Mouse (Mus musculus) gastrocnemius, postnatal 36 days (tissue): Measurements from ENCODE around the gene Dapk3. TPM values are rescaled to one million over a fixed set of nuclear protein-coding genes. Genes with fewer than 3 reads are reported as not detected.

Experiments used
- DNase-seq, 2 experiments: peaks; one replicate each; pipeline ENCODE4 v3.0.0; 2022
- intact Hi-C: fragments of 180-260 bp; cut with DNase I; formaldehyde crosslinking; loops from one replicate; pipeline ENCODE4 v1.15.1; 2025
- total RNA-seq, 2 experiments: library from RNA; stranded (reverse); gene quantifications; 2 replicates each; pipeline ENCODE4 v1.2.3; 2021

The Dapk3 gene
- total RNA-seq, 2 experiments from 2014 or later, result 21.1 to 23.9 TPM

DNA sequence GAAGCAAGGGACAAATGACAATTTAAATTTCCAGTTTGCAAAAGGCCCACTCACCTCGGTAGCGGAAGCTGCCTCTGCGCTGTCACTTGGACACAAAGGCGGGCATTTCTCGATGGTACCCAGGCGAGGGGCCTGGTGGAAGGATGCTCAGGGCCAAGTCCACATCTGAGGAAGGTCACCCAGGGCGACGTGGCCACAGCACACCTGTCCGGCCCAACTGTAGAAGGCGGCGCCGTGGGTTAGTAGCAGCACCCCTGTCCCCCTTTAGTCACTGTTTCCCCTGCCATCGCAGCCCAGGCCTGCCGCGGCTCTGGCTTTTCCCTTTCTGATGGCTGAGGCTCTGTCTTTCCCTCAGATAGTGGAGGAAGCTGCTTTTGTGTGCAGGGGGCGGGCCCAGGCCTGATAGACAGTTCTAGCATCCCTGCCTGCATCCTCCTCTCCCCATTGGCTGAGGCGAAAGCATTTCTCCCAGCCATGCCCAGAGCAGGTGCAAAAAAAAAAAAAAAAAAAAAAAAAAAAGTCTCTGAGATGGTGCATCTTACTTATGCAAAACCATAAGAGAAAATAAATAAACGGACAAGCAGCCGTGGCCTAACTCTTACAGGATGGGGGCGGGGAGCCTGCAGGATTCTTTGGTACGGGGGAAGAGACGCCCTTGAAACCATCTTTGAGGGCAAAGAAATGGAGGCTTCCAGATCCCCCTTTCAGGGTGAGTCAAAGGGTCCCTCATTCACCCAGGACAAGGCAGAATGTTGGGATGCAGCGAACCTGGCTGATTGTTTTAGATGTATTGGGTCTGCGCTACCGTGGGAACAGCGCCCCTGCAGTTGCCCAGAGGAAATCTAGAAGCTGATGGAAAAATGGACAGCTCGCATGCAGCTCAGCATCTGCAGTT, 47.9 kb downstream of the Dapk3 start, which contains the start of gene Atcay:
Gene Atcay (minus strand): TSS at position 396 of the 895 bp plus-strand sequence.
- DNase-seq, result no peak
- intact Hi-C loops, result loop anchor here (2.0 kb wide), 1 partner anchor 24 kb away; no protein-coding TSS in a partner anchor

DNA sequence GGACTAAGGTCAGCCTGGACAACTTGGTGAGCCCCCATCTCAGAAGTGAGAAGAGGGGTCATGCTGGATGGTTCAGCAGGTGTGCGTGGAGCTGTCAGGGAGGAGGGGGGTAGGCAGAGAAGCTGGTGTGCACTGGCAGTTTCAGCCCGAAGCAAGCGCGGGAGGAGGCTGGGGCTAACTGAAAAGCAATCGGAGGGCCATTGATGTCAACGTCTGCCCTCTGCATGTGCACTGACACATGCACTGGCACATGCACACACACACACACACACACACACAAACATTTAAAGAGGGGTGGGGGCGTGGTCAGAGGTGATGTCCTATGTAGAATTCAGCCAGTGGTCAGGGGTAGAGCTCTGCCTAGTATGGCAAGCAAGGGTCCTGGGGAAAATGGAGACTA, 48.6 kb downstream of the Dapk3 start:
- no peak for DNase-seq
- intact Hi-C loops, result loop anchor here (2.0 kb wide), 1 partner anchor 25 kb away; no protein-coding TSS in a partner anchor

DNA sequence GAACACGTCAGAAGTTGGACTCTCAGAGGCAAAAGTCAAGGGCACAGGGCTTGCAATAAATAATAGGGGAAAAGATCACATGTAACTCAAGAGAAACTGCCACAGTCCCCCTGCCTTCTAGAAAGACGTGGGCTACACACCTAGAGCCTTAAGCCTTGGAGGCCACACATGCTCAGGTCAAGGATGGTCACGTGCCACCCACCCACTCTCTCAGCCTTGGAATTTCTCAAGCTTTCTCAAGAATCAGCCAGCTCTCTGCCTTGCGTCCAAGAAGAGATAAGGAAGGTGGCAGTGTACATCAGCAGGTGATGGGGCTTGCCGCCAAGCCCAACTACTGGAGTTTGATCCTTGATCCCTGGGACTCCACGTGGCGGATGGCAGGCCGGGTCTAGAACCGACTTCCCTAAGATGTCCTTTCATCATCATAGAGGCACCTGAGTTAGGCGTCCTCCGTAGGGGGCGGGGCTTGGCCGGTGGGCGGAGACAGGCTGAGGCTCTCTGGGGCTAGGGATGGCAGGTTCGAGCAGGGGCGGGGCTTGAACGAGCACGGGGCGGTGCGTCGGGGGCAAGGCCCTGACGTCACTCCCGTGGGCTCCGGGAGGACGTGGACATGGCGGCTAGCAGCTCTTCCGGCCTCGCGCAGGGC, 49.9 kb downstream of the Dapk3 start, which contains the start of gene Zfr2:
Gene Zfr2 (plus strand): TSS at position 576 of the 646 bp plus-strand sequence.
- intact Hi-C loops, result no loop called here

DNA sequence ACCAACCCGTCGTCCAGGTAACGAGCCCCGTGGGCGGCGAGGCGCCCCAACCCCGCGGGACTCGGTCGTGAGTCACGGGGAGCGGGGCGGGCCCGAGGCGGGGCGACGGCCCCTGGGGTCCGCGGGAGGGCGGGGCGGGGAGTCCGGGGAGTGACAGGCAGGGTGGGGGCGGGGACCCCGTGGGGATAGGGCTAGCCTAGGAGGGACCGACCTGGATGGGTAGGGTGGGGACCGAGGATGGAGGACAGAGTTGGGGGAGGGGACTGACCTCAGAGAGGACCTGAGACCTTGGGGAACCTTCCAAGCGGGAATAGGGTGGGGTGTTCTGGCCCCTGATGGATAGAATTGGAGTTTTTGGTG, 50.4 kb downstream of the Dapk3 start:
- intact Hi-C loops, result no loop called here
- no peak for DNase-seq

More for the DNA sequence above, 49.9 kb downstream of the Dapk3 start, which contains the start of gene Zfr2:
- DNase-seq, result peak; percentile 73 to 78

DNA sequence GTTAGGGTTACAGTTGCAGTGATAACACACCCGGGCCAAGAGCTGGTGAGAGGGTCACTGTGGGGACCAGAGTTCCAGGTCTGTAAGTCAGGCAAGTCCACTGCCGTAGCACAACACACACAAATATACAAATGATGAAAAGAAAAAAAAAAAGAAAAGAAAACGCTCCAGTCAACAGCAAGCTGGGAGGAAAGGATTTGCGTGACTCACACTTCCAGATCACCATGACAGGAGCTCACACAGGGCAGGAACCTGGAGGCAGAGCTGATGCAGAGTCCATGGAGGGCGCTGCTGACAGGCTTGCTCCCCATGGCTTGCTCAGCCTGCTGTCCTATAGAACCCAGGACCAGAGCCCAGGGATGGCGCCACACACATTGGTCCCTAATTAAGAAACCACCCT, 51.4 kb downstream of the Dapk3 start:
- intact Hi-C loops, result no loop called here

DNA sequence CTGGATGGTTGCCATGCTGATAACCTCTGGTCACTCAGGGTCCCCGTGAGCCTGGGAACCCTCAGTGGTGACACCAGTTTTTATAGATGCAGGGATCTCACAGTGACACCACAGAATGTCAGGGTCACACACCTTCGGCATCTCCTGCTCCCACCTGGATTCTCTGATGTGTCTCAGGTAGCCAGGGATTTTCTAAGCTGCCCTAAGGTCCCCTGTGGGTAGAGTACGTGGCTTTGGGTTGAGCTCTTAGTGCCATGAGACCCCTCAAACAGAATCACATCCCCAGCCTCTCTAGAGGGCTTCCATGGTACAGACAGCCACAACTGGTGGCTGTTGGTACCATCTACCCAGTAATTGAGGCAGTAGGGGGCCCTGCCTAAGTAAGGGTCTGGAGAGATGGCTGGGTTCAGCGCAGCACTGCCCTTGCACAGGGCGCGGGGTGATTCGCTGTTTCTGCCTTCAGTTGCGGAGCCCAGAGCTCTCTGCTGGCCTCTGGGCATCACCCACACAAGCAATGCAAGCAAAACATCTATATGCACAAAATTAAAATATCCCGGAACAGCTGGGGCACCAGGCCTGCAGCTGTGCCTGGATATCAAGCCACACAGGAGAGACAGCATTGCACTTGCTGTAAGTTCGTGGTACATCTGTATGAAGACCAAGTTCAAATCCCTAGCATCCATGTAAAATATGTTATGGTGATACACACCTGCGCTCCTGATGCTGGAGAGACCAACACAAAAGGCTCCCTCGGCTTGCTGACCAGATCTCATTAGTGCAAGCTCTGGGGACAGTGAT, 53.9 kb downstream of the Dapk3 start:
- intact Hi-C loops, result no loop called here
- DNase-seq, result no peak

More for the DNA sequence above, 51.4 kb downstream of the Dapk3 start:
- DNase-seq, result no peak

DNA sequence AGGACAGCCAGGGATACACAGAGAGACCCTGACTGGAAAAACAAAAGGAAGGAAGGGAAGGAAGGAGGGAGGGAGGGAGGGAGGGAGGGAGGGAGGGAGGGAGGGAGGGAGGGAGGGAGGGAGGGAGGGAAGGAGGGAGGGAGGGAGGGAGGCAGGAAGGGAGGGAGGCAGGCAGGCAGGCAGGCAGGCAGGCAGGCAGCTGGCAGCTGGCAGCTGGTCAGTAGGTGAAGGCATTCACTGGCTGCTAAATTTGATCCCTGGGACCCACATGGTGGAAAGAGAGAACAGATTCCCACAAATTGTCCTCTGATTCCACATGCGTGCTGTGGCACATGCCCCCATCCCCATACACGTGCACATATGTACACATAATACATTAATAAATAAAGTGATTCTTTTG, 55.8 kb downstream of the Dapk3 start:
- intact Hi-C loops, result no loop called here
- no peak for DNase-seq

DNA sequence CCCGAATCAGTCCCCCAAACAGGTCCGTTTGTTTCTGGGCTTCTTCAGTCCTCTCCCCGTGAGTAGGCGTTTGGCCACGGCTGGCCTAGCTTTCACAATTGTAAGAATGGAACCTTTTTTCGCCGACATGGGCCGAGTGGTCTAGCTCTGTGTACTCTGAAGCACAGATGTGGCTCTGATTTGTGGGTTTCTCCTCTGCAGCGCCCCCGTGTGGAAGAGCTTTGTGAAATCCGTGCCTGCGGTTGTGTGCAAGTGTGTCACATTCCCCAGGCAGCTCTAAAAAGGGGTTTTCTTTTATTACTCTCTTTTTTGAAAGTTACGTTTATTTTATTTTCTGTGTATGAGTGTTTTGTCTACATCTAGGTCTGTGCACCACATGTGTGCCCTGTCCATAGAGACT, 58.1 kb downstream of the Dapk3 start:
- no peak for DNase-seq
- intact Hi-C loops, result no loop called here

DNA sequence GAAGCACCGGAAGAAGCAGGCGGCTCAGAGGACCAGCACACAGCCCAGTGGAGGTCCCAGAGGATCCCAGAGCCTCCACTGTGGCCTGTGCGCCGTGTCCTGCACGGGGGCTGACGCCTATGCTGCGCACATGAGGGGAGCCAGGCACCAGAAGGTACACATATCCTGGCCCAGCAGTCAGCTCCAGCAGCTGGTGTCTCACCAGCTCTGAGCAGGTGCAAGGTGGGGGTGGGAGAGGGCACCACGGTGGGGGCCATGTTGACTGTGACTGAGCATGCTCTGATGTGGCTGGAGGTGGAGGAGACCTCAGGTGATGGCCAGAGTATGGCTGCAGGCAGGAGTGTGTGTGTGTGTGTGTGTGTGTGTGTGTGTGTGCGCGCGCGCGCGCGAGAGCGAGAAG, 59.2 kb downstream of the Dapk3 start:
- intact Hi-C loops, result no loop called here
- DNase-seq, result no peak

Other genes with a start within 250 kb of the Dapk3 start
- under 1 TPM; 0.57 to 0.64 TPM for gene Gng7, start 168.1 kb upstream of the Dapk3 start, total RNA-seq
- under 1 TPM in 1 of 2 experiments, not detected in 1; 0.08 TPM for gene Diras1, start 157.3 kb upstream of the Dapk3 start, total RNA-seq
- 10 to 100 TPM; 11.7 to 12.0 TPM for gene Slc39a3, start 145.6 kb upstream of the Dapk3 start, total RNA-seq
- 10 to 100 TPM; 86.2 to 89.5 TPM for gene Sgta, start 122.8 kb upstream of the Dapk3 start, total RNA-seq
- gene Thop1, start 113.0 kb upstream of the Dapk3 start, total RNA-seq, result 10 to 100 TPM; 20.3 to 24.9 TPM
- under 1 TPM in 1 of 2 experiments, not detected in 1; 0.23 TPM for gene Creb3l3, start 84.1 kb upstream of the Dapk3 start, total RNA-seq
- gene Map2k2, start 77.1 kb upstream of the Dapk3 start, total RNA-seq, result 100 to 1,000 TPM; 160 to 174 TPM
- gene Zbtb7a, start 47.8 kb upstream of the Dapk3 start, total RNA-seq, result 10 to 100 TPM; 22.4 to 27.8 TPM
- 10 to 100 TPM; 14.0 to 16.3 TPM for gene Pias4, start 15.1 kb upstream of the Dapk3 start, total RNA-seq
- gene Eef2, start 6.4 kb upstream of the Dapk3 start, total RNA-seq, result 100 to 1,000 TPM; 880 to 957 TPM
- gene 4930442H23Rik, start 844 bp downstream of the Dapk3 start, total RNA-seq, result not detected
- gene Nmrk2, start 19.0 kb downstream of the Dapk3 start, total RNA-seq, result 10 to 100 TPM; 44.9 to 76.8 TPM
- gene Atcay, start 47.8 kb downstream of the Dapk3 start, total RNA-seq, result not detected
- gene Zfr2, start 50.1 kb downstream of the Dapk3 start, total RNA-seq, result 1 to 10 TPM; 1.9 TPM
- under 1 TPM in 1 of 2 experiments, not detected in 1; 0.22 TPM for gene Matk, start 69.9 kb downstream of the Dapk3 start, total RNA-seq
- 10 to 100 TPM; 90.6 to 91.0 TPM for gene Mrpl54, start 83.9 kb downstream of the Dapk3 start, total RNA-seq
- 100 to 1,000 TPM in 1 of 2 experiments, 10 to 100 TPM in 1; 98.5 to 102 TPM for gene Apba3, start 84.0 kb downstream of the Dapk3 start, total RNA-seq
- not detected for gene Tjp3, start 108.6 kb downstream of the Dapk3 start, total RNA-seq
- 10 to 100 TPM; 21.4 to 23.2 TPM for gene Pip5k1c, start 110.0 kb downstream of the Dapk3 start, total RNA-seq
- gene Cactin, start 138.1 kb downstream of the Dapk3 start, total RNA-seq, result 10 to 100 TPM in 1 of 2 experiments, 1 to 10 TPM in 1; 7.6 to 10.2 TPM
- under 1 TPM; 0.87 to 0.99 TPM for gene Tbxa2r, start 145.7 kb downstream of the Dapk3 start, total RNA-seq
- 1 to 10 TPM; 1.1 to 1.3 TPM for gene Gipc3, start 160.3 kb downstream of the Dapk3 start, total RNA-seq
- 10 to 100 TPM; 19.7 to 20.9 TPM for gene Hmg20b, start 167.5 kb downstream of the Dapk3 start, total RNA-seq
- gene Mfsd12, start 174.5 kb downstream of the Dapk3 start, total RNA-seq, result 1 to 10 TPM; 2.2 to 2.6 TPM
- under 1 TPM; 0.37 to 0.41 TPM for gene 4930404N11Rik, start 182.8 kb downstream of the Dapk3 start, total RNA-seq
- 10 to 100 TPM; 14.2 to 15.9 TPM for gene Fzr1, start 195.5 kb downstream of the Dapk3 start, total RNA-seq
- 10 to 100 TPM; 36.5 to 42.5 TPM for gene Dohh, start 201.4 kb downstream of the Dapk3 start, total RNA-seq
- gene Gm48551, start 201.5 kb downstream of the Dapk3 start, total RNA-seq, result 1 to 10 TPM in 1 of 2 experiments, under 1 TPM in 1; 0.89 to 1.2 TPM
- gene Gm48552, start 206.0 kb downstream of the Dapk3 start, total RNA-seq, result under 1 TPM; 0.59 to 0.77 TPM
- under 1 TPM; 0.37 to 0.38 TPM for gene Smim24, start 210.0 kb downstream of the Dapk3 start, total RNA-seq